Mouse (Mus musculus) frontal cortex, postnatal 14 days (tissue): Measurements from ENCODE around the gene Atp5s.

Source experiments
- DNase-seq, 2 experiments: peaks; one replicate each; pipeline ENCODE4 v3.0.0; 2022; ENCODE audit warnings: low spot score in 2 of 2

The Atp5s gene

DNA sequence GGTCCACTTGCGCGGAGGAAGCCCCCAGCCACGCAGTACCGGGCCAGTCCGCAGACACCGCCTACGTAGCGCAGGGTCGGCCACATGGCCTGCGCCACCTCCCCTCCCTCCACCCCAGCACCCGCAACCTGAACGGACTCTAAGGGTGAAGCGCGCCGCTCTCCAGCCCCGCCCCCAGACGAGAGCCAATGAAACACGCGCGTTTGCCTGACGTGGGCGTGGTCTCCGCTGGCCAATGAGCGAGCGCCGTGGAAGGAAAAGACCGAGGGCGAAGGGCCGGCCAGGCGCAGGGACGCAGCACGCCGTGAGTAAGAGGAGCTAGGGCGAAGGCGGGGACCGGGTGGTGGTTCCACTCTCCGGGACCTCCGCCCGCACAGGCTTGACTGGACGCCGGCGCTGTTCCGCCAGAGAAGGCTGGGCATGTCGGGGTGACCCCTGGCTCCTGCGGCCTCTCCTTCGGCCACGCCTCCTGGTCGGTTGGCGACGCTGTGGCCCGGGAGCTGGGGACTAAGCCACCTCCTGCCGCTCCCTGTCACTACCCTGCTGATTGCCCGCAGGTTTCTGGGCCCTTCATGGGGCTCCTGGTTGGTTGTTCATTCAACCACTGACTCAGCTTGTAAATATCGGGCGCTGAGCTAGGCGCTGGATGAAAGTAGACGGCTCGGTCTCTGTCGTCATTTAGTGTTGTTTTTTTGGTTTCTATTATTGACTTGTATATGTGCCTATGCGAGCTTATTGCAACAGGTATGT, at the start of gene Atp5s, which contains the start of gene L2hgdh:
Atp5s (plus strand) TSS at position 240 of the 750 bp plus-strand sequence.
L2hgdh (minus strand) TSS at position 163 of the 750 bp plus-strand sequence.
- peak; percentile 88 to 94 for DNase-seq

DNA sequence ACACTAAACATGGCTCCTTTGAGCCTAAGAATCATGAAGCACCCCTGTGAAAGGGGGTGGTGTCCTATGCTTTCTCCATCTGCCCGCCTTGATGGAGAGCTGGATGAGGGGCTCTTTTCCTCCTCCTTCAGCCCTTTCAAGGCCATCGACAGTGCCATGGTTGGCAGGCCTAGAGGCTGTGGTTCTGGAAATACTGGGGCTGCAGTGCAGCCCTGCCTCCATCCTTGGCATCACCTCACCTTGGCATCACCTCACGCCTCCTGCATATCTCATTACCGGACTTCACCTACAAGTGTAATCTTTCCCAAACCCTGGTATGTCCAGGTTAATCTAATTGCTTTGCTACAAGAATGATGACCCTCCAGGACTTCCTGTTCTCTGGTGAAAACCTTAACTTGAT, 48.6 kb upstream of the Atp5s start:
- no peak for DNase-seq

DNA sequence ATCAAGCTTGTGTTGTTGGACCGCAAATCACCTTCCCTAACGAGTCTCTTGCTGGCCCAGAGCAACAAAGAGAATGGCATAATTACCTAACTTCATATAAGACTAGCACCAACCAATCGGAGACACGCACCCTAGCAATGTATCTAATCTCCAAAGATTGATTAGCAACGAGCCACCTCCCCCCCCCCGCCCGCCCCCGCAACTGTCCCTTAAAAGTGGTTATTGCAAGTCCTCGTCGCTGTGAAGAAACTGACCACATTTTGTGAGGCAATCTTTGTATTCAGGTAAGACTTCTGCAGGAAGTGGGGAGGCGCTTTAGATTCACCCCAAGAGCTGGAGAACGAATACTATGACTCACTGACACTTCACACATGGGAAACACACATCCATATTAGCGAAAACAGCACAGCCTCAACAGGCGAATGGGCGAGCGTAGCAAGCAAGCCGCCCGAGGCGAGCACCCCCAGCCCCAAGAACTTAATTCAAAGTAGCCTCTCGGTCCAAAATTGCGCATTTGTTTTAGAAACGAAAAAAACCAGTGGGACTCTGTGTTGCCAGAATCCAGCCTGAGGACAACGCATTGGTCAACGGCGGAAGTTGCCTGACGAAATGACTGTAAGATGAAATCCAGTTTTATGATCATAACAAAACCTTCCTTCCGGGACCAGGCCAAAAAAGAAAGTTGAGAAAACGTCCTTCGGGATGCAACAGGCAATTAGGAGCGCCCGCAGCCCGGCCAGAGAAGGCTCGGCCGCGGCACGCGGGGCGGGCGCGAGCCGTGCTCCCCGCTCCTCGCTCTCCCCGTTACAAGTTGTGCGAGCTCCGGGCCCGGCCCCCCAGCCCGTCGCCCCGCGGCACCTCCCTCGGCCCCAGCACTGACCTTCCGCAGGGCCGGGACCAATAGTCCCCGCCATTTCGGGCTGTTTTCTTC, 43.9 kb upstream of the Atp5s start:
- peak in 1 of 2 experiments; percentile 7 for DNase-seq

DNA sequence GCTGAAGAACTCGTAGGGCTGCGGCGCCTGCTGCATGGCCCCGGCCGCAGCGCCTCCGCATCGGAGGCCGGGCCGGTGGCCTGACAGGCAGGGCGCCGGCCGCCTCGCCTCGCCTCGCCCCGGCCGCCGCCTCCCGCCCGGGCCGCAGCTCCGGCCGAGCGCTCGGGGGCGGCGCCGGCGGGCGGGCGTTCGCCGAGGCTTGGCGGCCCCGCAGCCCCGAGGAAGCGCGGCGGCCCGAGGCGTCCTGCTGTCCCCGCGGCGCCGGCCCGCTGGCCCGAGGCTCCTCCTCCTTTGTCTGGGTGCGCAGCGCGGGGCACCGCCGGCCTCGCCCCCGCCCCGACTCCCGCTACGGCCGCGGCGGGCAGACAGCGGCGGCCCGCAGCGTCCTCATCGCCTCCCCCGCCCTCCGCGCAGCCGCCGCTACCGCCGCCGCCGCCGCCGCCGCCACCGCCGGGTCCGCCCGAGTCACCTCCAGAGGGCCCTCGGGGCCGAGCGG, 43.1 kb upstream of the Atp5s start, which contains the start of gene Sos2:
Sos2 (minus strand) TSS at position 287 of the 496 bp plus-strand sequence.
- DNase-seq, result peak in 1 of 2 experiments; percentile 17

DNA sequence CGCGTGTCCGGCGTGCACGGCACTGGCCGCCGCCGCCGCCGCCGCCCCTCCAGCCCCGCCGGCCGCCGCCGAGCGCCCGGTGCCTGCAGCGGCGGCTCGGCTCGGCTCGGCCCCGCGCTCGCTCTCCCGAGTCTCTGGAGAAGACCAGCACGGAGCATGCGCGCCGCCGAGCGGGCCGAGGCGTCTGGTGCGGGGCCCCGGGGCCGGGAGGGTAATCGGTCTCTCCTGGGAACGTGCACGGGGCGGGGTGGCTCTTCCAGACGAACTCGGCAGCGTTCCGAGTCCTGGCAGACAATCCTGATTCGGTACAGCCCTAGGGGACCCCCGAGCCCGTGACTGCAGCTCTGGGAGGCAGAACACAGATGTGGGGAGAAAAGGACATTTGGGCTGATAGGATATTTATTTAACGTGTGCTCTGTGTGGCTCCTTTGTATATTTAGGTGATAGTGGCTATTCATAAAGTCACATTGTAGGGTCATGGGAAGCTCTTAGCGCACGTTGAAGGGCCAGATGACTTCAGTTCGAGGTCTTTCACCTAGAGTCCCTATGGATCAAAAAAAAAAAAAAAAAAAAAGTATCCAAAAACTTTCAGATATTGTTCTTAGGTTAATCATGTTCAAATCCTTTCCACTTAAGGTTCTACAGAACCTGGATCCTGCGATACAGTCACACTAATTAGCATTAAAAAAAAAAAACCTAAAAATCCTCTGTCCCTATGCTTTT, 42.5 kb upstream of the Atp5s start:
- peak; percentile 50 to 71 for DNase-seq

DNA sequence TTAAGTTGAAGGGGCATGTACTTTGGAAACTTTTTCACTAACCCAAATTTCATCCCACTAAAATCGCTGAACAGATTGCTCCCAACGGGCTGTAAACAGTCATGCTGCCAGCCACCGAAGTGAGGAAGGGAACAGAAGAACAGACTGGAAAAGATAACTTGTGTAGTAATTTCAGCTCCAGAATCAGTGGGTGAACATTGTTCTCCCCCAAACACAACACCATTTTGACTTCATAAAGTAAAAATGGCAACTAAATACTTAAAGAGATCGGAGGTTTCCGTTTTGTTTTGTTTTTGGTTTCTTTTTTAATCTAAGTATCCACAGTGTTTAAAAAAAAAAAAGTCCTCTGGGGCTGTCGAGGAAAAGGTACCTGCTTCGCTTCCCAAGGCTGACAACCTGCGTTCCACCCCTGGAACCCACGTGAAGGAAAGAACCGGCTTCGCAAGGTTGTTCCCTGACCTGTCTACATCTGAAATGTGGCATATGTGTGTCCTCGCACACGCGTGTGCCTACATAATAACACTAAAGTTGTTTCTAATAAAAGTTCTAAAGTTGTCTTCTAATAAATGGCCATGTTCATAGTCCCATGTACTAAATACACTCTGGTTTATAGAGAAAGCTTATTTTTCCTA, 41.8 kb upstream of the Atp5s start:
- DNase-seq, result no peak

DNA sequence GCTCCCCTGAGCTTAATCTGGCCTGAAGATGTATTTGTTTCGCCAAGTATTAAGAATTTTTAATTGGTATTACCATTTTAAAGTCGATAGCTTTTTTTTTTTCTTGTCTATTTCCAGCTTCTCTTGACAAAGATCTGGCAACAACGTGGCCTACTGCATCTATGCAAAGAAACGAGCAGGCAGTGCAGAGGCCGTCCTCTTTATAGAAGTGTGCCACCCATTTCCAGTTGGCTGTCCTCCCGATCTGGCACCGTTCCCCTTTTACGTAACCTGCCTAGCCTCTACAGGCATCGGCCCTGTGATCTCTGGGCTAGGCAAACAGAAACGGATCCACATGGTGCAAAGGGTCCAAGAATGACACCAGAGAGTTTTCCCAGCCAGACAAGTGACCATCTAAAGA, 41.2 kb upstream of the Atp5s start:
- DNase-seq, result peak; percentile 19 to 41

DNA sequence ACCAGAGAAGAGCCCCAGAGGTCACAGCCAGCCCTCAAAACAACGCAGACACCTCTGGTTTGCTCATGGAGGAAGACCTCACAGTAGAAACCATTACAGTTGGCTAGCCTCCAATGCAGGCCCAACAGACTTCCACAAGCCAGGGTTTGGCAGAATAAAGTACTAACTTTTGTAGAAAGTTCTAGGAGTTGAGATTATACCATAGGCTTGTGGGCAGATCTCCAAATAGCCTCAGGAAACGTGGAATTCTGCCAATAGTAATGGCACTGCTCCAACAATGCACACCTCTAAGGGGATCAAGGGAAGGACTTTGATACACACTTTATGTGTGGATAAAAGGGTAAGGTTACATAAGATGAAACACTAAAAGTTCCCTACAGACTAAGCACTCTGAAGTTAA, 36.4 kb upstream of the Atp5s start:
- DNase-seq, result no peak

DNA sequence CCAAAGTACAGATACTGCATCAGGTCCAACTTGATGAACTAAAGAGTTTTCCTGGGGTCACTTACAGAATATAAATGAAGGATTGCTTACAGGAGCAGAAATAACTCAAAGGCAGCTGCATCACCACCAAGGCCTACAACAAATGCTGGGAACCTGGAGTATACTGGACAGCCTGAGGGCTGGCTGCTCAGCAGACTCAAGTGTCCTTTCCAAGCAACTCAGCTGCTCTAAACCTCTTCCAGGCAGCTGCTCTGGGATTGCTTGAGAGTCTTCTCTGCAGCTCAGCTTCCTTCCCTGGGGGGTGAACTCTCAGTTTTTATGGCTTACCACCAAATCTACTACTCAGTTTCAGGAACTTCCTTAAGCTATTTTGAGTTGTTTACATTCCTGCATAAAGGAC, 35.7 kb upstream of the Atp5s start:
- no peak for DNase-seq

DNA sequence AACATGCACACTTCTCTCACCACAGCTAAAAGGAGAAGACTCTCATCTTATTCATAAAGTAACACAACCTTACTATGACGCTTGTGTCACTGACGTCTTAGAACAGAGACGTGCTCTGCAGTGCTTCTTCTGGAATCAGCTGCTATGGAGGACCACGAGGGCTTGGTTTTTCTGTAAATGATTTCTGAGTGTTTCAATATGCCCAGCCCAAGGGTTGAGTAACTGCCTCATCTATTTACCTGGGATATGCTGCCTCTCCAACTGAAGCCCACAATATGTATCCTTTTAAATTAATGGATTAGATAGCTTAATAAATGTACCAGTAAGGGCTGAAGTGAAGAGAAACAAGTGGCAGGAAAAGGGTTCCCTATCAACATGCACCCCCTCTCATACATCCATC, 34.0 kb upstream of the Atp5s start:
- DNase-seq, result no peak

DNA sequence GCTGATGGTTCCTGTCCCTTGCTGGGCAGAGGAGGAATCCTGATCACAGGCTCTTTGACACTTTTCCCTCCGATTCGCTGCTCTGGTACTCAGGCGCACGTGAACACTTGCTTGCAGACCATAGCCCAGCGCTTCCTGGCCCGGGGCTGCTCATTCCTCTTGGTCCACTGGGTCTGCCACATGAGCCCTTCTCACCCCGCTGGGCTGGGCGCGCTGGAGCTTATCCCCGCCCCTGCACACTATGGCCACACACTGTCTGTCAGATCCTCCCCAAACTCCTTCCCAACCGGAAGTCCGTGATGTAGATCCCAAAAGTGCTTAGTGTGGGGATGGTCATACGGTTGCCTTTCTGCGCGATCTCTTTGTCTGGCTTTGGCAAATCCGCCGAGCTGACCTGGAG, 31.3 kb upstream of the Atp5s start:
- no peak for DNase-seq

DNA sequence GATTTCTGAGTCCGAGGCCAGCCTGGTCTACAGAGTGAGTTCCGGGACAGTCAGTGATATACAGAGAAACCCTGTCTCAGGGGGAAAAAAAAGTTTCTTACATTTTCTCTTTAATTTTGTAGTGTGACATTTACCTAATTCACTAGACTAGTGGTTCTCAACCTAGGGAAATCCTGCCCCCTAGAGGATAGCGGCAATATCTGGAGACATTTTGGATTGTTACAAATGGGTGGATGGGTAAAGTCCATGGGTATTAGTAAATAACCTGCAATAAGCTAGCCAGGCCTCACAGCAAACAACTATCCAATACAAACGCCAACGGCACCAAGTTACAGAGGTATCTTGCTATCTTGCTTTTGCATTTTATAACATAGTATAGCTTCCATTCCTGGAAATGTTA, 28.0 kb upstream of the Atp5s start:
- DNase-seq, result peak in 1 of 2 experiments; percentile 13

DNA sequence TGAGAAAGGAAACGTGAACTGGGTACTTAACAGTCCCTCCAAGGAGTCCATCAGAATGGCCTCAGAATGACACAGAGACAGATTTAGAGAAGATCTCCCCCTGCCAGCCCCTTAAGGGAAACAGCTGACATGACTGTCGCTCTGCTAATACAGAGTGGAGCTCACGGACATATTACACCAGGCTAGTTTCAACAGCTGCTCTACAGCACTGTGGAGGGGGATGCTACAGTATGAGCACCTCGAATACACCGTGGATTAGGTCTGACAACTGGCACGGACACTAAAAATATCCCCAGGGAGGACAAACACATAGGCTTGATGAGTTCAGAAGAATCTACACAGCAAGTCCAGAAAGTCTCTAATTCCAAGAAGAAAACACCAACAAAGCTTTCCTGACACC, 26.4 kb upstream of the Atp5s start:
- no peak for DNase-seq

DNA sequence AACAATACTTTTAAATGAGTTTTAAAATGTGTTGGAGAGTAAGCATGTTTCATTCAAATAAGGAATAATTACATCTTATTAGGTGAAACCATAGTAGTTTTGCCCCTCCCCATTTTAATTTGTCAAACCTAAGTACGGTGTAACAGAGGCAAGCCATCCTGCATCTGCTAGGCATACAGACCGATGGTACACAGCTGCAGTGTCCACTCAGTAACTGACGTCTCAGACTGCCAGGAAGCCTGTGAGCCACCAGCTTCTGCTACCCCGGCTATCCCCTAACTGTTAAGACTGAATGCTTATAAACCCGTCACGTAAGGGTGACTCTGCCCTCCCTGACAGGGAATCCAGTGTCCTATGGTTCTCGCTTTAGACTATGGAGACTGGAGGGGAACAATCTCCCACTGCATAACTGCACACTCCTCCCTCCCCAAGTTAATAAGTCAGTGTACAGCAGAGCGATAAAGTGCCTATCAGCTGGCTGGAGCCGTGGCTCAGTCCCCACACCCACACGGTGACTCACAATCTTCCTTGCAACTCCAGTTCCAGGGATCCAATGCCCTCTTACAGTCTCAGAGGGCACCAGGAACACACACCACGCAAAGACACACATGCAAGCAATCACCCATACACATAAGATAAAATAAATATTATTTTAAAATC, 19.8 kb upstream of the Atp5s start:
- no peak for DNase-seq

DNA sequence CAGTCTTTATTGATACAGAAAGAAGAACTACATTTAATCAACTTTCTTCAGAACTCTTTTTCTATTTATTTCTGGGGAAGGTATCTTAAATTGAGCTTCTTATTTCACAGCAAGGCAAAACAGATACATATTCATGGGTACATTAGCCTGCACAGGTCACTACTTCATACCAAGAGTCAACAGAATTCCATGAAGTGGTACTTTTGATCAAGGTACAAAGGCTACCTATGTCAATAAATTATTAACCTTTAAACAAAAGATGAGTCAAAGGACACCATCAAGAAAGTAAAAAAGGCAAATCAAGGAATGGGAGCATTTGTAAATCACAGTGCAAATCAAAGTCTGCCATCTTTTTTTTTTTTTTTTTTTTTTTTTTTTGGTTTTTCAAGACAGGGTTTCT, 11.1 kb upstream of the Atp5s start:
- no peak for DNase-seq

DNA sequence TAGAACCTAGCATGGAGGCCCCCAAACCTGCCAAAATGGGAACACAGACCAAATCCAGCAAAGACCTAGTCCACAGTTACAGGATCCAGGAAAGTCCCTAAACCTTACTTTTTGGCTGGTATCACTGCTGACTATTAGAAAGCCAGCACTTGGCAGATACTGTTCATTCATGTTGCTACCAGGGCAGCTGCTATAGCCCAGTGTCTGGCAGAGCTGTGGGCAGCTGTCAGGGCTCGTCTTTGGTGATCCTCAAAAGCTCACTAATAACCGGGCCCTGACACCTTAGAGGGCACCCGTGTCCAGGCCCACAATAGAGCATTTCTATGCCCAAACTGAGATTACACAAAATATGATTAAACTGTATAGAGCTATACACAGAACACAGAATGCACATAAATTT, 1.9 kb upstream of the Atp5s start:
- DNase-seq, result no peak

DNA sequence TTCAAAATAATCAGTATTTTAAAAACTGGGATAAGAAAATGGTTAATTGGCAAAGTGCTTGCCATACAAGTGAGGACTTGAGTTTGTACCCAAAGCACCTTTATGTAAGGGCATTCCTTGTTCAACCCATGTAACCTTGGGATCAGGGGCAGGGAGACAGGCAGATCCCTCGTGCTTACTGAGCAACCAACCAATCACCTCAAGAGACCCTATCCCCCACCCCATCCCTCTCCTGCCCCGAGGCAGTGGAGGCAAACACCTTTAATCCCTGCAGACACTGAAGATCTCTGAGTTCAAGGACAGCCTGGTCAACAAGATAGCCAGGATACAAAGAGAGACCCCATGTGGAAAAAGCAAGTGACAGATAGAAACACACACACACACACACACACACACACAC, 1.4 kb upstream of the Atp5s start:
- no peak for DNase-seq

DNA sequence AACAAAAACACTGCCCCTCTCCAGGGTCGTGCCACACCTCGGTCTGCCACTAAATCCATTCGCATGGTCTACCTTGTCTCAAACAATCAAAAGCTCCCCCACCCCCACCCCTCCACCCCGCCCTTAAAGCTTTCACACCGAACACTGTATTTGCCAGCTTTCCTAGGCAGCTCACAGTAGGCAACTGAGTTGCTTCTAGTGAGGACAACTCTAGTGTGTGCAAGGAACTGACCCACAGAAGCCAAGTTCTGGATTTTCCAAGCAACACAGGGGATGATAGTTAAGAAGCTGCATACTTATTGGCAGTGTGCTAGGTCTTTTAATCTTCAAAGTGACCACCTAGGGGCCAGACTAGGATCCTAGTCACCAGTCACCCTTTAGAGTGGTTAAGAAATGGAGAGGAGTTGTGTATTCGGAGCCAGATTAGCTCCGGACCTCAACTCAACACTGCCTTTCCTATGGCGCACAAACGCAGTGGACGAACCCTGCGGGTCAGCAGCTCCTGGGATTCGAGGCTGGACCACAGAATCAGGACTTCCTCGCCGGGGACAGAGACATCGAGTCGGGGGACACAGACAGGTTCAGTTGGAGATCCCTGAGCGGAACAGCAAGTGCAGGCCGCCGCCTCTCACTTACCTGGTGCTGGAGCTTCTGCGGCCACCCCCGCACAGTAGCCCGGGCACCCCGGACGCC, 586 bp upstream of the Atp5s start:
- DNase-seq, result no peak

DNA sequence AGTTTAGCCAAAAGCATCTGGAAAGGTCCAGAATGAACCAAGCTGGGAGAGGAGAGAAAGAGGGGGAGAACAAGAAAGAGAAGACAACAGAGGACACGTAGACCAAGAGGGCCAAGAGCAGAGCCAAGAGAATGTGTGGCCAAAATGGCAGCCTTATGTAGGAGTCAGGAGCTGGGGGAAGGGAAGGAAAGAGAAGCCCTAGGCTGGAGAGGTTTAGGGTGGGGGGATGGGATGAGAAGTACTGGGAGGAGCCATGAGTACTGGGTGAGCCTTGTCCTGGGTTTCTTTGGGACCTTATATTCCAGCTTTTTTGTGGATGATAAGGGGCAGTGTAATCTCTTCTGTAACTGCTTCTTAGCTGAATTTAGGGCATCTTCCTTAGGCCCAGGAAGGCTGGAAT, 4.5 kb downstream of the Atp5s start:
- DNase-seq, result no peak

DNA sequence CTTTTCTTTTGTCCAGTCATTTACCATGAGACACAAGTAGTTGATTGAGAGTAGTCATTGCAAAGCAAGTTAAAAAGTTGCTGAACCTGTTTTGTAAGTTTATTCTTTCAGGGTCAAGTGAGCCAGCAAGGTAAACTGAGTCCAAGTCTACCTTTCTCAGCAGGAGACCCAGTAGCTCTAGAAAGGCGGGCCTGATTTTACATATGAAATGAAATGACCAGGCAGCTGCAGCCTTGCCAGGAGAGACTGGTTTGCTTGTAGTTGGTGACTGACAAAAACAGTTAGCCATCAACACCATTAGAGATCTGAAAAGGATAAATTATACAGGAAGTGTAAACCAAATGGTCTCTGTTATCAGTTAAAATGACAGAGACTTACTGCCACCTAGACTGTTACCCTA, 5.6 kb downstream of the Atp5s start:
- no peak for DNase-seq
